Mouse (Mus musculus) CD4-positive helper T cell, adult 2 months (primary cell): ENCODE results near the gene Gm27027.
A peak's percentile ranks its signal among the peaks of the same experiment; 100 is the strongest.

ENCODE experiments used
- DNase-seq: peaks from one replicate; pipeline ENCODE4 v3.0.0-alpha.2; 2012; ENCODE audit warnings: low read depth, missing footprints, low spot score

Gene Gm27027

DNA sequence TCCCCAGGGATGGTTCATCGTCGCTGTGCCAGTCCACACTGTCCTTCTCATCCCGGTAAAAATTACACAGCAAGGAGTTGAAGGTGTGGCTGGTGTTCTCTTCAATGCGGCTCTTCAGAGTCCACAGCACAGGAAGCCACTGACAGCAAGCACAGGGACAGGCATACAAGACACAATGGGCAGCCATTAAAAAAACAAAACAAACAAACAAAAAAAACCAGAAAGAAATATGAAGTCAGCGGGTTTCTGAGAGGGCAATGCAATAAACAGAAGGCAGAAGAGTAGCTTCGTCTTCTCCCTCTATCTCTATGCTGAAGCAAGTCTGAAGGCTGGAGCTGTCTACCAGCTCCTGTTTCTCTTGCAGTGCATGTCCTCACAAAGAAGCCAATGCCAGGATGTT is at the start of gene Gm27027:
TSS of gene Gm27027 (minus strand) at position 101 of the 400 bp plus-strand sequence.
- DNase-seq, result no peak

DNA sequence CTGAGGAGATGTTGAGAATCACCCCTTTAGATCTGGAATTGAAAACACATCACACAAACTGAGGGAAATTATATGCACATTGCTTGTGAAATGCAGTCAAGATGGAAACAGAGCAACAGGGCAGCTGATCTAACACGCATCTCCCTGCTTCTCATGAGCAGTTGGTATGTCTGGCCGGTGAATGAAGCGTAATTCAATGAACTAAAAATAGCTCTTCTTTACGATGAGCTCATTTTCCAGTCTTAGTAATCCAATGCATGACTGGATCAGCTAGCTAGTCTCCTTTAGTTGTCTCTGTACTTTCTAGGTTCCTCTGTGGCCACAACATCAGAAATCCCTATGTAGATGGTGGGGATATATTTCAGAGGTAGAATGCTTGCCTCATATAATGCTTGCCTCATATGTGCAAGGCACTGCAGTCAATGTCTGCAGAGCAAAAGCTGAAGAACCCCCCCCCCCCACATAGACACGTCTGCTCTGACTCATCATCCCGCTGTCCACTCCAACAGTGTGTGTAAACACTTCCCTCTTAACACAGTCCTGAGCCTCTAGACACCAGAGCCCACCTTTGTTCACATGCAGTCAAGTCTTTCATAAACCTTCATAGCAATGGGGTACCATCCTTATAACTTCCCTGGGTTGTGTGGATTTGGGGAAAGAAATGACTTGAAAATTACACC is 49.4 kb upstream of the Gm27027 start:
- DNase-seq, result no peak

DNA sequence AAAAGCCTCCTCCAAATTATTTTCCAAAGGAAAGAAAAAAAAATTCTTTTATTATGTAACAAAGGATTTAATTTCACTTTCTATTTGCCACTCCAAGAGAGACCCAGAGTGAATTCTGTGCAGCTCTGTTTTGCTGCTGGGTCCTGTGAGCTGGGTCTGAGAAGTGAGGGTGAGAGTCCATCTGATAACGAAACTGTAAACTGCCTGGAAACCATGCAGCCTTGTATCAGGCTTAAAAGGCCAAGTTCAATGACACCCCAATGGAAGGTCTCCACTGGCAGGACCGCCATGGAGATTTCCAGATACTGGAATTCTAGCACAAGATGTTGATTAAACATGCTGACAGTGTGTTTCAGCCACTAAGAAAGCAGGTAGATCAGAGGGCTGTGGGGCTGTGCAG is 48.0 kb upstream of the Gm27027 start:
- no peak for DNase-seq

DNA sequence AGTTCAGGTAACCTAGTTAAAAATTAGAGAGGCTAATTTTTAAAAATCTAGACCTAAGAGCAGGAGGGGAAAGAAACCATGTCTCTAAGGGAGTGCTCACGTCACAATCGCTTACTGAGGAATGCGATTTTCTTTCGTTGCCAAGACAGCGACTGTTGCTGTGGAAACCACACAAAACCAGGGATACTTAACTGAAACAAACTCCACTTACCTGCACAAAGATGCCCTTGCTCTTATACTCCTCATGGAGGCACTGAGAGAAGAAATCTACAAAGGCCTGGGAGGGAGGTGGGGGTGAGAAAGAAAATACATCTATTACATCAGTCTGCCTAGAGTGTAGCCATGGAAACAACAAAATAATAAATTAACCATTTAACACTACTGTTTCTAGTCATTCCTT is 47.5 kb upstream of the Gm27027 start:
- no peak for DNase-seq

DNA sequence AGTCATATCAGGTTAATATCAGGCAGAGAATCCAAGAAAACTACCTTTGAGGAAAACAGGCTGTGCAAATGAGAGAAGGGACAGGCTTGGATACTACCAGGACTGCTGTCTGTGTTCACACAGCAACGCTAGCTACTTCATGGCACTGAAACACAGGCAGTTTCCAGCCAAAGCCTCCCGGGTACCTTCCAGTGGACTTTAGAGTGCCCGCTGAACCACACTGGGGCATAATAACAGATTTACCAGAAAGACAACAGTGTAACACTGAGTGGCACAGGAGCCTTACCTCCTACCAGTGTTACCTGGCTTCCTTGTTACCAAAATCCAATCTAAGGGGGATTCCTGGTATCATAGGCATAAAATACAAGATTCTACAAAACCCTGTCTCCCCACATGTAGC is 46.3 kb upstream of the Gm27027 start:
- no peak for DNase-seq

DNA sequence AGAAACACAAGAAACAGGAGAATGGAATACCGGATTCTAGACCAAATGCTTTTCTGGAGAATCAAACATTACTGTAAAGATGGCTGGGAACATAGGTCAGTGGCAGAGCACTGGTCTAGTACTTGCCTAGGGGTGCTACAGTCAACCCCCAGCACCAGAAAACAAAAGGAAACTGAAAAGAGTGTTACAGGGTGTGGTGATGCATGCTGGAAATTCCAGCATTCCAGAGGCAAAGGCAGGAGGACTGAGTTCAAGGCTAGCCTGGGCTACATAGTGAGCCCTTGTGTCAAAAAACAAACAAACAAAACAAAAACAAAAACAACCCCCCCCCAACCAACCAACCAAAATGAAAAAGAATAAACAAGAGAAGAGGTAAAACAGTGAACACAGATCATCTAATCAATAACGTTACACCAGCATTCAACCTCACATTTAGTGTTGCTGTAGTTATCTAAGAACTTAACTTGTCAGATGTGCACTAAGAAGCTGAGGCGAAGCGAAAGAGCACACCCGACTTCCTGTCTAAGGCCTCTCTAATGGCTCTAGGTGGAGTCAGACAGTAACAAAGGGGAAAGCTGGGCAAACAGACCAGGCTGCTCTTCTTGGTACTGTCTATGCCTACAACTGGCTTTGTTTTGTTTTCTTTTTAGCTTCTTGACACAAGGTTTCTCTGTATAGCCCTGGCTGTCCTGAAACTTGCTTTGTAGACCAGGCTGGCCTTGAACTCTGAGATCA is 44.4 kb upstream of the Gm27027 start:
- DNase-seq, result no peak

DNA sequence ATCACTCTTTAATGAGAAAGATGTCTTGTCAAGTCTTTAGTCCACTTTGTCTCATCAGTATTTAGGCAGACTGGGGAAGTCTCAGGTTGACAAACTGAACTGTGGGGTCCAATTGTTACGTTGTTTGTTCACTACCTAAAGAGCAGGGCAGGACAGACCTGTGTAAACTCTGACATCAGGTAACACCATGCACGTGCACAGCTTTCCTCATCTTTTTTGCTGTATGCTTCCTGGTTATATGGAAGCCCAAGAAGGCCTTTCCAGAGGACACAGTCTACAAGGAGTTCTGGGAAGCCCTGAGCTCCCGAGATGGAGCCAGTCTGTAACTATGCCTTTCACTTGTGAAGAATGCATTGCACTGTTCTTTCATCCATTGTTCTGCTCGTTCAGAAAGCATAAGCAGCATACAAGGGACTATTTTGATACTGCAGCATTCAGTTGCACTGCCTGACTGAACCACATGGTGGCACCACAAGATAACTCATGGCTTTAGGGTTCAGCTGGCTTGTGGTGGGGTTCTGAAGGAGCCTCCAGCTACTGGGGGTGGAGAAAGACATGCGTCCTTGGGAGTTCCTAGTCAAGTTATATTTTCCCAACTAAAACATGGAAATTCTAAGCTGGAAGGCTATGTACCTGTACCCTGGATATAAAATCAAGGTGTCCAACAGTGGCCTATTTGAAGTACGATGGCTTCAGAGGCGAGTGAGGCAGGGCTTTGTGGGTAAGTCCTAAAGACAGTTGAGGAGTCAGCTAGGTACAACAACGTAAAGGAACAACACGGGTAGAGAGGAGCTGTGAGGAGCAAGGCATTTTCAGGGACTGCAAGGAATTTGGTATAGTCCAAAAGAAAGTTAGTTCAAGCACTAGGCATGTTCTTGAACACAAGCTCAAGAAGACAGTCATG is 39.5 kb upstream of the Gm27027 start:
- peak; percentile 53 for DNase-seq

DNA sequence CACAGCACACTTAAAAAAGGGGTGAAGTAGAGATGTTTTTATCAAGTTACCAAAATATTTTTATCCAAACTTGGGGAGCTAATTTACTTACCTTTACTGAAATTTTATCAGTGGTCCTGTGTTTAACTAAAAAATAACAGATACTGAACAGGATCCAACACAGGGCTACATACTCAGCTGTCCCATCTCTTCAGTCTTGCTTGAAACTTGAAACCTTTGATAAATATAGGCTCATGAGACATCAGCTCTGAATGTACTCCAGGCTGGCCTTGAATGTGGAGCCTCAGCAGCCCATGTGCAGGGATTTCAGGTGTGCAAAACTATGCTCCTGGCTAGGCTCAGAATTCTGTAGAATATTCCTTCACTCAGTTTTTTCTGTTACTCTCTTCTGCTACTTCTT is 34.4 kb upstream of the Gm27027 start:
- no peak for DNase-seq

DNA sequence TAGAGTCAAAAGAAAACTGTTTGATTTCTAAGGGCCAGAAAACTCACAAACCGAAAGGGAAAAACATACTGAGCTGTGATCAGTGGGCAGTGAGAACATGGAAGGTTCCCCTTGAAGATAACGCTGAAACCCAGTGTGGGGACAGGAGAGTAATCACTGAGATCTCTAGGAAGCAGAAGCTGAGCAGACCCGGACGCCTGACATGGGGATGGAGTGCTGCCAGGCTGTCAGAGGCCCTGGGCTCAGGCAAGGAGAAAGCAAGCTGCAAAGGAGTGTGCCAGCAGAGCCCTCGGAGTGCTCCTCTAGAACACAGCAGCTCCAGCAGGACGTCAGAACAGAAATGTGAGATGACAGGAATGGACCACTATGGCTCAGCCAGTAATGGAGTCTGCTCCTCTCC is 28.5 kb upstream of the Gm27027 start:
- no peak for DNase-seq

DNA sequence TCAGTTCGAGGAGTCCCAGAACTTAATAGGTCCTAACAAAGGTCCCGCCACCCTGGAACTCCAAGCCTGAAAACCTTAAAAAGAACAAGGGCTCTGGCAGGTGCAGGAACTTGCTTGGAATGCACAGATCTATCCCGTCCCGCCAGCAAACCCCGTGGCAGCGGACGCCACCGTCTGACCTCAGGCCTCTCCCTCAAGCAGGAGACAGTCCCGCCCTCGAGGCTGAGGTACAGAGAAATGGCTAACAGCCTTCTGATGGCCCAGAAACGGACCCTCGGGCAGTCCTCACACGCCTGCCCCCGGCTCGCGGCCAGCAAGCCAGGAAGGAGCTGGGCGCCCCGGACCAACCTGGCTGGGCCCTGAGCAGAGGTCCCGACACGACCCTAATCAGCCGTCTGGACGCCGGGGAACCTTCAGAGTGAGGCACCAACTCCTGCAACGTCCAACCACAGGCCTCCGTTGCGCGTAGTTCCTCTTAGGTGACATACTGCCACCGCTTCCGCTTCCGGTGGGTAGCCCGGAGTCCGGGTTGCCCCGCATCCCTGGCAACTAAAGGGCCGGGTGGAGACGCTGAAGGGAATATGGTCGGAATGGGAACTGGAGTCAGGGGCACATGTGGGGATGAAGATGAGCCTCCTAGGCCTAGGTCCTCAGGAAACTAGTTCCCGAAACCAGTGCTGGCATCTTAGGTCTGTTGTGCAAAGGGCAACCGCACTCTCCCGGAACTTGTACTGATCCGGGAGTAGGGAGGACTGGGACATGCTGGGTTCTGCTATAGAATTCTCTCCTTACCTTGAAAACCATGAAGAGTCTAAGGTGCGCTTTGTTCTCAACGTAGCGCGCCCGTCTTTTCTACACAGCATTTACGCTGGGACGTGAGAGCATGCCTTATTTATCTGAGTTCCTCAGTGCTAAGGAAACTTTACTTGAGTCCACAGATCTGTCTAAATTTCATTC is 14.5 kb upstream of the Gm27027 start, which contains the start of gene Alkbh3:
TSS of gene Alkbh3 (minus strand) at position 473 of the 957 bp plus-strand sequence.
- DNase-seq, result peak; percentile 93

DNA sequence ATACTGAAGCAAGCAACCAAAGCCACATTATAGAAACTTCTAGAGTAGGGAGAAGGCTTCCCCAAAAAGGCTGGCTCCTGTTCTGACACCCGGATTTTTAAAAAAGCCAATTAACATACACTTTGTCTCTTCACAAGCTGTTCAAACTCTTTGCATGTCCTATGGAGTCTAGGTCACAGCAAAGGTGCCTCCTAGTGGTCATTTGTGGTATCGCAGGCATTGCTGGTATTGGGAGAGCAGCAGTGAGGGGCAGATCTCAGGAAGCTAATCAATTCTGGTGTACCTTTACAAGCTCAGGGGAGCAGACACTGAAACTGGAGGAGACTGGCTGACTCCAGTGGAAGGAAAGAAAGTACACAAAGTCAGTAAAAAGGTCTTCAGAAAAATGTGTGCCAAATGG is 6.2 kb upstream of the Gm27027 start:
- DNase-seq, result peak; percentile 65

DNA sequence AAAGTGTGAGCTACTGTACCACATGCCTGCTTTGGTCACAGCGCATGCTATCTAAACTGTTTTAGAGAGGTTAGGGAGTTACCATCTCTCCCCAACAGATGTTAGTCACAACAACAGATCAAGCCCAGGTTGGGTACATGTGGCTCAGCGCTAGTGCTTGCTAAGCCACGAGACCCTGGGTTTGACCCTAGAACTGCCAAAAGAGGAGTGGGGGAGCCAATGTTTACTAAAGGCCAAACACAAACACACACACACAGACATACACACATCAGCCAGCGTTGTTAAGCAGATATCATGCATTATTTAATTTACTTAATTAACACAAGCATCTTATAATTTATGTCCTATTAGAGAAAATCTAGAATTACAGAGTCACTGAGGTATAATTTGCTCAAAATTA is 5.8 kb upstream of the Gm27027 start:
- no peak for DNase-seq

DNA sequence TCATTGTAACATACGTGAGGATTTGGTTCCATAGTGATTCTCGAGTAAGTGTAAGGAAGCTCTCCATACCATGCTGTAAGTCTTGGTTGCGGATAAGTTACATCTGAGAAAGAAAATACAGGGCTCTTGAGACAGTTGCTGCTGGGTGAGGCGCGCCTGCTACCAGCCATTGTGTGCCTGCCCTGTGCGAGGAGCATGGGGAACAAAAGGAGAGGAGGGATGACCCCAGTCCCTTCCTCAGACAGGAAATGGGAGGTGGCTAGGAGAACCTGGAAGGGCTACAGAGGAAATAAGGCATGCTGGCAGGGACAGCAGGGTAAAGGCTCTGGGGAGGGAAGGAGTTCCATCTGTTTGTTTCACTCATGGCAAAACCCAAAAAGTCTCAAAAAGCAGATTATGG is 5.3 kb upstream of the Gm27027 start:
- DNase-seq, result no peak

DNA sequence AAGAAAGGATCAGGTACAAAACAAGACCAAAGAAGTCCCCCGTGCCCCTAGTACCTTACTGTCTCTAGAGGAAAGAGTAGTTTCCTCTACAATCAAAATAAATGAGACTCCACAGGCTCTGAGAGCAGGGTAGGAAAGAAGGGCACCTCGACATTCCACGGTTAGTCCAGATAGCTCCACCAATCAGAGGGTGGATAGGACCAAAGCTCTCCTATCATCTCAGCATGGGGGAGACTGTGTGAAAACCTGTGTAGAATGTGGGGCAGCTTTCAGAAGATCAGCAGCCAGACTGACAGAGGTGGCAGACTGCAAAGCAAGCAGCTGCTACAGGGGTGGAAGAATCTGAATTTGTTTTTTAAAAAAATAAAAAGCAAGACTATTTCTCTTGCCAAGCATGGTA is 3.3 kb downstream of the Gm27027 start:
- no peak for DNase-seq

DNA sequence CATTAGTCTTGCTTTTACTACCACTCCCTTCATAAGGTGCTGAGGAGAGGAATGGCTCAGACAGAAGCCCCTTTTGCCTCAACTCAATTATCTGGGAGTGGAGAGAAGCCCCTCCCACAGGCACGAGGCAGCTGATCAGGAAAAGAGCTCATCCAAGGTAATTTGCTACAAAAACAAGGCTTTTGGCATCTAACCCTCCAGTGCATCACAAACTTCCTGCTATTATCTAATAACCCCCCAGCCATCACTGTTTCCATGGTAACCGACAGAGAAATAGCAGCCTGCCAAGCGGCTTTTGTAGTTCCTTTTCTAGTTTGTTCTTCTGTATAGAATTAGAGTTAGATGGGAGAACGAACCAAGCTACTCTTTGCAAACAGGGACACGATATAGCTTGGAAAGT is 3.9 kb downstream of the Gm27027 start:
- no peak for DNase-seq

DNA sequence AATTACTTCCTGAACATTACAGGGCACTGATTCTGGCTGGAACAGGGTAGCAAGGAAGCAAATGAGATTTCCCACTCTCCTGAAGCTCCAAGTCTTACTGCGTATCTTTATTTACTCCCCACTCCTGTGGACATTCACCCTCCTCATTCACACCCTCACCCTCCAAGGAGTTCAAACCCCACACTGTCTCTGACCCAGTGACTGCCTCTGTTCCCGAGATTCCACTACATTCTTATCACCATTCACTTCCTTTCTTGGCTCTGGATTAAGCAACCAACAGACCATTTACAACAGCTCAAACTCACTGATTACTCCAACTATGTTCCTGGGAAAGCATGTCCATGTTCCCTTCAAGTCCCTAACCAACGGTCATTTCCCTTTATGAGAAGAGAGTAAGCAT is 4.8 kb downstream of the Gm27027 start:
- DNase-seq, result no peak

DNA sequence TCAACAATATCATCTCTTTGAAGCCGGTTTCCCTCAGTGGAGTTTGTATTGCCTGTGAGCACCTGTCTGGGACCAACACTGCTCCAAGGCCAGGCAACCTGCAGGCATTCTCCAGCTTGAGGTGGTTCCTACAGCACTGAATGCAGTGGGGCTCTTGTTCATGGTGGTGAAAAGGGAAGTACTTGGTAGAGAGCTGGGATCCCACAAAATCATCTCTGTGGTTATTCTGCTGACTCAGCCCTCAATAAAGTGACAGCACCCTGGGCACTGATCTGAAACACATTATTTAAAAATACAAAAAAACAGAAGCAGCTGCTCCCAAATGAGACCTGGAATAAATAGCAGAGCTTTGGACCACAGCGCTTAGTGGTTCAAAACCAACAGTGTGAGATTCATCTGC is 7.7 kb downstream of the Gm27027 start:
- DNase-seq, result no peak

DNA sequence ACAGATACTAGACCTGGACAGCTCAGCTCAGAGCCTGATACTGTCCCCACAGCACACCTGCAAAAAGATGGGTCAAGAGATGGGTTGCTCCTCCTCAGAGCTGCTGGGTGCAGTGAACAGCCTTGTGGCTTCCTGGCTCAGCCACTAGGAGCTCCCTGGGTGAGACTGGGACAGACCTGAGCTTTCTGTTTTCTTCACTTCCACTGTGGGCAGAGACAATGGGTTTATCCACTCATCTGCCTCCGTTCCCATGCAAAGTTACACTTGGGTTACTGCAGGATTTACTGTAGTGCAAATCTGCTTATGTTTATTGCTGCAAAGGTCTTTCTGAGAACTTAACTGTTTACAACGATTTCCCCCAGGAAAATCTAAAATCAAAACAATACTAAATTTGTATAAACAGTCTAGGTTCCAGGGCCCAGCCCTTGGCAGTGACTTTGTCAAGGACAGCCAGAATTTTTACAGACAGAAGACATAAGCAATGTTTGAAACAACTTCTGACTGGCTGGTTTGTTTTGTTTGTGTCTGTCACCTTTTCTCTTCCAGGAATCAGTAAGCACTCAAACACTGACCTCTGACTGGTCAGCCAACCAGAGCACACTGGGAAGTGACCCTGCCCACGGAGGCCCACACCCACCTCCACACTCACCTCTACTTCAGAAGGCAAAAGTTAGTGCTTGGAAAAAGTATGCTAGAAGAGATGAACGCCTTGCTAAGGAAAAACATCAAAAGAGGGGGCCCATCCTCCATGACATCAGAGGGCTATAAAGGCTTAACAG is 13.5 kb downstream of the Gm27027 start:
- DNase-seq, result no peak

DNA sequence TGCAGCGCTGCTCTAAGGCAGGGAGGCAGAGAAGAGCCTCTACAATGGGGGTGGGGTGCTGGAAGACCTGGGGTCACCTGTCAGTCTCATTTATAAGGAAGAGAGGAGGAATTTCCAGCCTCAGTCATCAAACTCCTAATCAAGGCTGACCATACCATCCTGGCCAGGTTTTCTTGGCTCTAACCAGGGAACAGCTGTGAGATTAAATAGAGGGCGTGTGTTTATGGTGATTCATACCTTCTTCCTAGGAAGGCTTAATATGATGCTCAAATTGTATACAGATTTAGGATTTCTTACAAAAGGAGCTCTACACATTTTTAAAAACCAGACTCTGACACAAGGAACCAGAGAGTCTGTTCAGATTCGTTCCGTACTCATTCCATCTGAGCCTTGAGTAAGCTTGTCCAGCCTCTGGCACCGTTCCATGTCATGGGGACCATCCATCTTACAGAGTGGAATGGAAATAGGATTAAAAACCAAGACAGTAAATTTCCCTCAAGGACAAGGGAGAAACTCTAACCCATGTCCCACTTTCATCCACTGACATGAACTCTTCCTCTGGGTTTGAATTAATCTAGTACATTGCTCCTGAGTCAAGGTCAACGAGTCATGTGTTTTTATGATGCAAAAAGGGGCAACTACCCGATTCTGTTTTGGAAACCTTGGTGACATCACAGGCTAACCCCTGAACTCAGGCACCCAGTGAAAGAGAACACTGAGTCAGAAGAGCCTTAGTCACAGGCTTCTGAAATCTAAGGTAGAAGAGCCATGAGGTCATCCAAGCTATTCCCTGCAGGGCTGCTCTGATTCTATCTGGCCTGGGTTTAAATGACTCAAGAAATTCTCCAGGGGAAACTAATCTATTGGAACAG is 16.7 kb downstream of the Gm27027 start:
- DNase-seq, result no peak
